Mouse (Mus musculus): ENCODE results near the gene Lipe.

DNA sequence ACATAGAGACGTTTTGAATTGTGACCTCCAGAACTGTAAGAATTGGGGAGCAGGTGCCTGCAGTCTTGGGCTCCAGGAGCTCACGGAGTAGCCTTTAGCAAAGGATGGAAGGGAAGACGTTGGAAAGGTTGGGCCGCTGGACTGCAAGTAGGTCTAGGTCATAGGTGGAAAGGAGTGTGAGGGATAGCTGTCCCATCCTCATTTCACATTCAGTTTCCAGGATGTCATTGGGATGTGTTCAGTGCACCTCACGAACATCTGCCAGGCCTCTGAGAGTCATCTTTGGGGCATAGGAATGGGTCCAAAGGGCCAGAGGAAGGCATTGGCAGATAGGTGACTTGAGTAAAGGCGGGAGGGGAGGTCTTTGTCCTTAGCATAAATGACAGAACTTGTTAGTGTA is 33.9 kb upstream of the Lipe start:
- TF ChIP-seq TAL1 (IDR thresholded peaks at IDR 0.05; ENCODE audit: low read length) (no peak), GATA1 (IDR thresholded peaks at IDR 0.05; ENCODE audit: low read length) (no peak)
